Mouse (Mus musculus) lung, embryonic 15.5 days (tissue): ENCODE measurements at regions not wholly inside any gene's neighbourhood (a gene's known extent, or its start where the extent isn't known, plus 50 kb on each side); places are given as distances from the start of the nearest gene placed in this dataset.

Experiments
- ATAC-seq: fragments of 200-750 bp; cut with Nextera tagmentation; 2 replicates; pipeline ENCODE4 v1.8.0; 2017; ENCODE audit warnings: moderate number of reproducible peaks, borderline replicate concordance; ENCODE audit not compliant: low FRiP score, low TSS enrichment; ENCODE audit errors: extremely low read depth
- H3K27ac ChIP-seq: fragments of 300-500 bp; sonication (generic); 2 replicates; pipeline ENCODE4 v1.5.1; 2015; ENCODE audit warnings: moderate library complexity, mild to moderate bottlenecking, inconsistent platforms
- H3K27me3 ChIP-seq: fragments of 300-500 bp; sonication (generic); 2 replicates; pipeline ENCODE4 v1.6.1; 2015; ENCODE audit warnings: inconsistent platforms
- H3K36me3 ChIP-seq: fragments of 300-500 bp; sonication (generic); 2 replicates; pipeline ENCODE4 v1.6.1; 2015; ENCODE audit warnings: inconsistent platforms
- H3K4me1 ChIP-seq: fragments of 300-500 bp; sonication (generic); 2 replicates; pipeline ENCODE4 v1.6.1; 2015; ENCODE audit warnings: inconsistent platforms
- H3K4me2 ChIP-seq: fragments of 300-500 bp; sonication (generic); 2 replicates; pipeline ENCODE4 v1.6.1; 2015; ENCODE audit warnings: inconsistent platforms, mild to moderate bottlenecking, moderate library complexity
- H3K4me3 ChIP-seq: fragments of 300-500 bp; sonication (generic); 2 replicates; pipeline ENCODE4 v1.5.1; 2015; ENCODE audit warnings: mild to moderate bottlenecking, inconsistent platforms
- H3K9ac ChIP-seq: fragments of 300-500 bp; sonication (generic); 2 replicates; pipeline ENCODE4 v1.6.1; 2015; ENCODE audit warnings: inconsistent platforms
- H3K9me3 ChIP-seq: fragments of 300-500 bp; sonication (generic); 2 replicates; pipeline ENCODE4 v1.6.1; 2016; ENCODE audit warnings: inconsistent platforms
- WGBS: fragments of 180-500 bp; shearing (Covaris S2); methylation state at CpG from one replicate; pipeline ENCODE4 v1.1.7; 2015; 5-methylcytosine and 5-hydroxymethylcytosine counted together

GRCm38 (mm10) chr7:138538048-138538831, 140.7 kb upstream of the Tcerg1l start:
- Histone ChIP-seq H3K27ac (no peak overlapping the region), H3K4me2 (peak overlapping the region; percentile 33), H3K36me3 (no peaks in the 10 kb centered on the region), H3K9ac (no peak overlapping the region), H3K4me1 (no peaks in the 10 kb centered on the region), H3K9me3 (no peaks in the 10 kb centered on the region), H3K4me3 (no peak overlapping the region), H3K27me3 (no peaks in the 10 kb centered on the region)
- ATAC-seq = no peak
- 34% methylated on average over 18 of the region's 18 CpGs for WGBS

- Histone ChIP-seq H3K9me3 (no peaks in the 10 kb centered on the region), H3K27ac (no peak overlapping the region)
- WGBS = 90% methylated on average over 2 of the region's 2 CpGs
These were observed 128.6 kb upstream of the Tcerg1l start for GRCm38 (mm10) chr7:138526143-138526542.

GRCm38 (mm10) chr7:138524936-138525335, 127.4 kb upstream of the Tcerg1l start:
- ATAC-seq = no peak
- no peak overlapping the region for H3K4me3 ChIP-seq
- no peak overlapping the region for H3K9ac ChIP-seq
- no peaks in the 10 kb centered on the region for H3K27me3 ChIP-seq
- WGBS = 79% methylated on average over 3 of the region's 3 CpGs
- no peaks in the 10 kb centered on the region for H3K36me3 ChIP-seq
- no peaks in the 10 kb centered on the region for H3K9me3 ChIP-seq
- H3K27ac ChIP-seq = no peak overlapping the region
- H3K4me1 ChIP-seq = no peaks in the 10 kb centered on the region
- no peak overlapping the region for H3K4me2 ChIP-seq

More at GRCm38 (mm10) chr7:138526143-138526542, 128.6 kb upstream of the Tcerg1l start:
- no peak for ATAC-seq
- no peak overlapping the region for H3K4me3 ChIP-seq
- H3K9ac ChIP-seq = no peak overlapping the region
- H3K27me3 ChIP-seq = no peaks in the 10 kb centered on the region
- no peaks in the 10 kb centered on the region for H3K36me3 ChIP-seq
- H3K4me2 ChIP-seq = no peak overlapping the region
- H3K4me1 ChIP-seq = no peaks in the 10 kb centered on the region

GRCm38 (mm10) chr7:138514171-138514570, 116.6 kb upstream of the Tcerg1l start:
- H3K4me2 ChIP-seq = no peak overlapping the region
- WGBS = 71% methylated on average over 2 of the region's 2 CpGs

GRCm38 (mm10) chr7:138505205-138505604, 107.7 kb upstream of the Tcerg1l start:
- no peak overlapping the region for H3K4me2 ChIP-seq
- H3K9me3 ChIP-seq = no peaks in the 10 kb centered on the region
- H3K27me3 ChIP-seq = no peaks in the 10 kb centered on the region
- 77% methylated on average over 2 of the region's 2 CpGs for WGBS
- ATAC-seq = no peak
- H3K4me3 ChIP-seq = no peak overlapping the region
- H3K4me1 ChIP-seq = no peaks in the 10 kb centered on the region
- H3K9ac ChIP-seq = no peak overlapping the region
- H3K27ac ChIP-seq = no peak overlapping the region
- H3K36me3 ChIP-seq = no peaks in the 10 kb centered on the region

More at GRCm38 (mm10) chr7:138514171-138514570, 116.6 kb upstream of the Tcerg1l start:
- H3K9me3 ChIP-seq = no peaks in the 10 kb centered on the region
- no peaks in the 10 kb centered on the region for H3K27me3 ChIP-seq
- H3K4me1 ChIP-seq = no peaks in the 10 kb centered on the region
- no peak for ATAC-seq
- H3K9ac ChIP-seq = no peak overlapping the region
- no peak overlapping the region for H3K4me3 ChIP-seq
- H3K27ac ChIP-seq = no peak overlapping the region
- H3K36me3 ChIP-seq = no peaks in the 10 kb centered on the region

GRCm38 (mm10) chr7:138503986-138504385, 106.5 kb upstream of the Tcerg1l start:
- H3K9ac ChIP-seq = no peak overlapping the region
- WGBS = 43% methylated on average over 3 of the region's 3 CpGs
- no peak overlapping the region for H3K4me3 ChIP-seq
- ATAC-seq = no peak
- H3K36me3 ChIP-seq = no peaks in the 10 kb centered on the region
- H3K27ac ChIP-seq = no peak overlapping the region
- no peaks in the 10 kb centered on the region for H3K4me1 ChIP-seq
- no peak overlapping the region for H3K4me2 ChIP-seq
- no peaks in the 10 kb centered on the region for H3K27me3 ChIP-seq
- no peaks in the 10 kb centered on the region for H3K9me3 ChIP-seq

GRCm38 (mm10) chr7:138503016-138503415, 105.5 kb upstream of the Tcerg1l start:
- no peak overlapping the region for H3K4me3 ChIP-seq
- no peaks in the 10 kb centered on the region for H3K4me1 ChIP-seq
- no peaks in the 10 kb centered on the region for H3K27me3 ChIP-seq
- WGBS = 60% methylated on average over 3 of the region's 3 CpGs
- H3K9ac ChIP-seq = no peak overlapping the region
- no peak overlapping the region for H3K27ac ChIP-seq
- 0 out of 2 replicates have a peak, but pooled peaks have one; percentile 35 for ATAC-seq
- H3K36me3 ChIP-seq = no peaks in the 10 kb centered on the region
- no peak overlapping the region for H3K4me2 ChIP-seq
- no peaks in the 10 kb centered on the region for H3K9me3 ChIP-seq

GRCm38 (mm10) chr7:138501347-138502014, 104.0 kb upstream of the Tcerg1l start:
- no peak overlapping the region for H3K27ac ChIP-seq
- 0 out of 2 replicates have a peak, but pooled peaks cover under 1% of the 10 kb centered on the region for H3K4me1 ChIP-seq
- no peaks in the 10 kb centered on the region for H3K9me3 ChIP-seq
- H3K4me3 ChIP-seq = no peak overlapping the region
- no peak for ATAC-seq
- H3K27me3 ChIP-seq = no peaks in the 10 kb centered on the region
- H3K36me3 ChIP-seq = no peaks in the 10 kb centered on the region
- H3K4me2 ChIP-seq = no peak overlapping the region
- no peak overlapping the region for H3K9ac ChIP-seq
- WGBS = 71% methylated on average over 14 of the region's 14 CpGs

- ATAC-seq = no peak
- Histone ChIP-seq H3K9me3 (no peaks in the 10 kb centered on the region), H3K27me3 (no peaks in the 10 kb centered on the region), H3K36me3 (no peaks in the 10 kb centered on the region), H3K4me3 (no peak overlapping the region), H3K9ac (no peak overlapping the region), H3K4me2 (no peak overlapping the region), H3K4me1 (0 out of 2 replicates have a peak, but pooled peaks cover 3% of the 10 kb centered on the region), H3K27ac (no peak overlapping the region)
- 51% methylated on average over 2 of the region's 2 CpGs for WGBS
These were observed 100.2 kb upstream of the Tcerg1l start for GRCm38 (mm10) chr7:138497771-138498170.

- 0 out of 2 replicates have a peak, but pooled peaks cover 3% of the 10 kb centered on the region for H3K4me1 ChIP-seq
- no peak for ATAC-seq
- H3K27me3 ChIP-seq = no peaks in the 10 kb centered on the region
- 51% methylated on average over 6 of the region's 6 CpGs for whole genome bisulfite sequencing
- no peaks in the 10 kb centered on the region for H3K9me3 ChIP-seq
- no peak overlapping the region for H3K9ac ChIP-seq
- no peak overlapping the region for H3K4me3 ChIP-seq
- H3K27ac ChIP-seq = no peak overlapping the region
- H3K36me3 ChIP-seq = no peaks in the 10 kb centered on the region
- no peak overlapping the region for H3K4me2 ChIP-seq
These were observed 99.7 kb upstream of the Tcerg1l start for GRCm38 (mm10) chr7:138497202-138497601.

- WGBS = 65% methylated on average over 4 of the region's 4 CpGs
- no peak overlapping the region for H3K27ac ChIP-seq
- ATAC-seq = no peak
- H3K9me3 ChIP-seq = no peaks in the 10 kb centered on the region
- no peaks in the 10 kb centered on the region for H3K27me3 ChIP-seq
- H3K36me3 ChIP-seq = no peaks in the 10 kb centered on the region
- no peak overlapping the region for H3K4me3 ChIP-seq
- H3K4me2 ChIP-seq = no peak overlapping the region
- 0 out of 2 replicates have a peak, but pooled peaks cover 3% of the 10 kb centered on the region for H3K4me1 ChIP-seq
- no peak overlapping the region for H3K9ac ChIP-seq
These were observed 96.1 kb upstream of the Tcerg1l start for GRCm38 (mm10) chr7:138493661-138494060.

- ATAC-seq = no peak
- H3K27me3 ChIP-seq = no peaks in the 10 kb centered on the region
- 86% methylated on average over 5 of the region's 5 CpGs for WGBS
These were observed 94.7 kb upstream of the Tcerg1l start for GRCm38 (mm10) chr7:138492261-138492660.

More at GRCm38 (mm10) chr7:138492261-138492660, 94.7 kb upstream of the Tcerg1l start:
- 0 out of 2 replicates have a peak, but pooled peaks cover 3% of the 10 kb centered on the region for H3K4me1 ChIP-seq
- no peak overlapping the region for H3K4me2 ChIP-seq
- H3K4me3 ChIP-seq = no peak overlapping the region
- H3K36me3 ChIP-seq = no peaks in the 10 kb centered on the region
- H3K27ac ChIP-seq = no peak overlapping the region
- H3K9ac ChIP-seq = no peak overlapping the region
- no peaks in the 10 kb centered on the region for H3K9me3 ChIP-seq
